Mouse (Mus musculus) midbrain, embryonic 13.5 days (tissue): ENCODE measurements at regions not wholly inside any gene's neighbourhood (a gene's known extent, or its start where the extent isn't known, plus 50 kb on each side); places are given as distances from the start of the nearest gene placed in this dataset.

Experiments
- ATAC-seq: fragments of 200-750 bp; cut with Nextera tagmentation; 2 replicates; pipeline ENCODE4 v1.8.0; 2017; ENCODE audit warnings: mild to moderate bottlenecking, moderate TSS enrichment, moderate library complexity
- H3K27ac ChIP-seq: fragments of 300-500 bp; sonication (generic); 2 replicates; pipeline ENCODE4 v1.5.1; 2015; ENCODE audit warnings: inconsistent platforms, mild to moderate bottlenecking, moderate library complexity
- H3K27me3 ChIP-seq: fragments of 300-500 bp; sonication (generic); 2 replicates; pipeline ENCODE4 v1.6.1; 2015; ENCODE audit warnings: mild to moderate bottlenecking, inconsistent platforms
- H3K36me3 ChIP-seq: fragments of 300-500 bp; sonication (generic); 2 replicates; pipeline ENCODE4 v1.6.1; 2015; ENCODE audit warnings: mild to moderate bottlenecking, inconsistent platforms
- H3K4me1 ChIP-seq: fragments of 300-500 bp; sonication (generic); replicated peaks from 2 replicates; pipeline ENCODE4 v1.6.1; 2015; ENCODE audit warnings: inconsistent platforms
- H3K4me2 ChIP-seq: fragments of 300-500 bp; sonication (generic); replicated peaks from 2 replicates; pipeline ENCODE4 v1.6.1; 2015; ENCODE audit warnings: moderate library complexity, mild to moderate bottlenecking, inconsistent platforms
- H3K4me3 ChIP-seq: fragments of 300-500 bp; sonication (generic); replicated peaks from 2 replicates; pipeline ENCODE4 v1.5.1; 2015; ENCODE audit warnings: mild to moderate bottlenecking, inconsistent platforms
- H3K9ac ChIP-seq: fragments of 300-500 bp; sonication (generic); replicated peaks from 2 replicates; pipeline ENCODE4 v1.6.1; 2015; ENCODE audit warnings: mild to moderate bottlenecking, inconsistent platforms
- H3K9me3 ChIP-seq: fragments of 300-500 bp; sonication (generic); 2 replicates; pipeline ENCODE4 v1.6.1; 2016; ENCODE audit warnings: mild to moderate bottlenecking, inconsistent platforms
- WGBS: fragments of 180-500 bp; shearing (Covaris S2); methylation state at CpG from one replicate; pipeline ENCODE4 v1.1.7; 2015; 5-methylcytosine and 5-hydroxymethylcytosine counted together

GRCm38 (mm10) chr3:41268516-41268915 lies 185.7 kb upstream of the Pgrmc2 start:
- no peaks in the 10 kb centered on the region for H3K4me1 ChIP-seq
- H3K27ac ChIP-seq: no peak overlapping the region
- H3K9ac ChIP-seq: no peak overlapping the region
- H3K4me2 ChIP-seq: no peak overlapping the region
- H3K36me3 ChIP-seq: no peaks in the 10 kb centered on the region
- H3K27me3 ChIP-seq: no peaks in the 10 kb centered on the region
- no peak for ATAC-seq
- 93% methylated on average over 4 of the region's 4 CpGs for WGBS
- H3K4me3 ChIP-seq: no peak overlapping the region
- no peaks in the 10 kb centered on the region for H3K9me3 ChIP-seq

- H3K9ac ChIP-seq: no peak overlapping the region
- H3K27me3 ChIP-seq: no peaks in the 10 kb centered on the region
- ATAC-seq: no peak
- no peak overlapping the region for H3K4me2 ChIP-seq
- H3K36me3 ChIP-seq: no peaks in the 10 kb centered on the region
- H3K4me3 ChIP-seq: no peak overlapping the region
- no peaks in the 10 kb centered on the region for H3K9me3 ChIP-seq
- no peaks in the 10 kb centered on the region for H3K4me1 ChIP-seq
- no peak overlapping the region for H3K27ac ChIP-seq
- 89% methylated on average over 6 of the region's 6 CpGs for WGBS
These were observed 183.4 kb upstream of the Pgrmc2 start for GRCm38 (mm10) chr3:41266216-41266615.

- no peaks in the 10 kb centered on the region for H3K9me3 ChIP-seq
- 95% methylated on average over 3 of the region's 3 CpGs for WGBS
- no peak overlapping the region for H3K9ac ChIP-seq
- no peak overlapping the region for H3K4me3 ChIP-seq
- H3K27ac ChIP-seq: no peak overlapping the region
- H3K27me3 ChIP-seq: no peaks in the 10 kb centered on the region
- no peaks in the 10 kb centered on the region for H3K4me1 ChIP-seq
- ATAC-seq: no peak
- H3K4me2 ChIP-seq: no peak overlapping the region
- no peaks in the 10 kb centered on the region for H3K36me3 ChIP-seq
These were observed 182.6 kb upstream of the Pgrmc2 start for GRCm38 (mm10) chr3:41265399-41265798.

- Histone ChIP-seq H3K4me2 (no peak overlapping the region), H3K27me3 (no peaks in the 10 kb centered on the region), H3K4me1 (no peaks in the 10 kb centered on the region), H3K36me3 (no peaks in the 10 kb centered on the region), H3K27ac (no peak overlapping the region), H3K4me3 (no peak overlapping the region), H3K9me3 (no peaks in the 10 kb centered on the region), H3K9ac (no peak overlapping the region)
- ATAC-seq: no peak
- 81% methylated on average over 6 of the region's 6 CpGs for WGBS
These were observed 175.4 kb upstream of the Pgrmc2 start for GRCm38 (mm10) chr3:41258291-41258690.

GRCm38 (mm10) chr3:41244960-41245359 lies 162.1 kb upstream of the Pgrmc2 start:
- no peak for ATAC-seq

GRCm38 (mm10) chr3:41241856-41242552 lies 159.2 kb upstream of the Pgrmc2 start:
- WGBS: 92% methylated on average over 8 of the region's 8 CpGs
- H3K4me2 ChIP-seq: no peak overlapping the region
- no peak overlapping the region for H3K27ac ChIP-seq
- H3K36me3 ChIP-seq: no peaks in the 10 kb centered on the region
- H3K9ac ChIP-seq: no peak overlapping the region
- H3K4me3 ChIP-seq: no peak overlapping the region
- no peaks in the 10 kb centered on the region for H3K27me3 ChIP-seq
- ATAC-seq: no peak
- H3K9me3 ChIP-seq: no peaks in the 10 kb centered on the region
- H3K4me1 ChIP-seq: no peaks in the 10 kb centered on the region

More at GRCm38 (mm10) chr3:41244960-41245359, 162.1 kb upstream of the Pgrmc2 start:
- WGBS: 66% methylated on average over 2 of the region's 2 CpGs
- Histone ChIP-seq H3K36me3 (no peaks in the 10 kb centered on the region), H3K4me3 (no peak overlapping the region), H3K27me3 (no peaks in the 10 kb centered on the region), H3K9me3 (no peaks in the 10 kb centered on the region), H3K4me2 (no peak overlapping the region), H3K9ac (no peak overlapping the region), H3K27ac (no peak overlapping the region), H3K4me1 (no peaks in the 10 kb centered on the region)

- Histone ChIP-seq H3K27ac (no peak overlapping the region), H3K4me1 (no peaks in the 10 kb centered on the region), H3K27me3 (no peaks in the 10 kb centered on the region), H3K4me3 (no peak overlapping the region), H3K9me3 (no peaks in the 10 kb centered on the region), H3K4me2 (no peak overlapping the region), H3K36me3 (no peaks in the 10 kb centered on the region), H3K9ac (no peak overlapping the region)
- ATAC-seq: no peak
- WGBS: 76% methylated on average over 13 of the region's 13 CpGs
These were observed 157.0 kb upstream of the Pgrmc2 start for GRCm38 (mm10) chr3:41239801-41240200.

- H3K36me3 ChIP-seq: no peaks in the 10 kb centered on the region
- no peaks in the 10 kb centered on the region for H3K9me3 ChIP-seq
- H3K4me2 ChIP-seq: no peak overlapping the region
- H3K4me3 ChIP-seq: no peak overlapping the region
- H3K9ac ChIP-seq: no peak overlapping the region
- no peaks in the 10 kb centered on the region for H3K4me1 ChIP-seq
- ATAC-seq: no peak
- H3K27me3 ChIP-seq: no peaks in the 10 kb centered on the region
- no peak overlapping the region for H3K27ac ChIP-seq
- 84% methylated on average over 6 of the region's 6 CpGs for WGBS
These were observed 156.4 kb upstream of the Pgrmc2 start for GRCm38 (mm10) chr3:41239246-41239645.

GRCm38 (mm10) chr3:41238046-41238445 lies 155.2 kb upstream of the Pgrmc2 start:
- Histone ChIP-seq H3K4me3 (no peak overlapping the region), H3K27me3 (no peaks in the 10 kb centered on the region), H3K9ac (no peak overlapping the region), H3K4me2 (no peak overlapping the region), H3K9me3 (no peaks in the 10 kb centered on the region), H3K4me1 (no peaks in the 10 kb centered on the region), H3K27ac (no peak overlapping the region), H3K36me3 (no peaks in the 10 kb centered on the region)
- 78% methylated on average over 7 of the region's 7 CpGs for WGBS
- no peak for ATAC-seq

- Histone ChIP-seq H3K36me3 (no peaks in the 10 kb centered on the region), H3K9me3 (no peaks in the 10 kb centered on the region), H3K4me1 (no peaks in the 10 kb centered on the region), H3K27me3 (no peaks in the 10 kb centered on the region), H3K4me3 (no peak overlapping the region), H3K9ac (no peak overlapping the region), H3K27ac (no peak overlapping the region), H3K4me2 (no peak overlapping the region)
- no peak for ATAC-seq
- 96% methylated on average over 2 of the region's 2 CpGs for WGBS
These were observed 152.8 kb upstream of the Pgrmc2 start for GRCm38 (mm10) chr3:41235610-41236009.

GRCm38 (mm10) chr3:41234994-41235393 lies 152.1 kb upstream of the Pgrmc2 start:
- H3K27ac ChIP-seq: no peak overlapping the region
- no peak overlapping the region for H3K9ac ChIP-seq
- 70% methylated on average over 9 of the region's 9 CpGs for WGBS
- no peak overlapping the region for H3K4me2 ChIP-seq
- H3K9me3 ChIP-seq: no peaks in the 10 kb centered on the region
- H3K4me1 ChIP-seq: no peaks in the 10 kb centered on the region
- H3K27me3 ChIP-seq: no peaks in the 10 kb centered on the region
- ATAC-seq: no peak
- no peak overlapping the region for H3K4me3 ChIP-seq
- no peaks in the 10 kb centered on the region for H3K36me3 ChIP-seq

- no peak overlapping the region for H3K27ac ChIP-seq
- no peak overlapping the region for H3K4me3 ChIP-seq
- no peaks in the 10 kb centered on the region for H3K27me3 ChIP-seq
- no peak for ATAC-seq
- H3K4me1 ChIP-seq: no peaks in the 10 kb centered on the region
- WGBS: 74% methylated on average over 7 of the region's 7 CpGs
- no peaks in the 10 kb centered on the region for H3K9me3 ChIP-seq
- H3K36me3 ChIP-seq: no peaks in the 10 kb centered on the region
- no peak overlapping the region for H3K9ac ChIP-seq
- no peak overlapping the region for H3K4me2 ChIP-seq
These were observed 151.3 kb upstream of the Pgrmc2 start for GRCm38 (mm10) chr3:41234191-41234590.

- Histone ChIP-seq H3K27ac (no peak overlapping the region), H3K4me2 (no peak overlapping the region), H3K27me3 (no peaks in the 10 kb centered on the region), H3K9ac (no peak overlapping the region), H3K36me3 (no peaks in the 10 kb centered on the region), H3K9me3 (no peaks in the 10 kb centered on the region), H3K4me1 (peaks cover 4% of the 10 kb centered on the region; the same call in 1 of the 2 replicates), H3K4me3 (no peak overlapping the region)
- ATAC-seq: no peak
- WGBS: 87% methylated on average over 8 of the region's 8 CpGs
These were observed 150.6 kb upstream of the Pgrmc2 start for GRCm38 (mm10) chr3:41233439-41233838.
